Mouse (Mus musculus) kidney, adult 11 months (tissue): Measurements from ENCODE around the gene 6430550D23Rik.
"Not testable (repeated sequence)": the region's sequence is repeated elsewhere in the genome, so short reads cannot be mapped to it uniquely, and the experiment has no call there.

Experiments
- DNase-seq: peaks from one replicate; pipeline ENCODE4 v3.0.0; 2022

The 6430550D23Rik gene

GRCm38 (mm10) chr2:155949362-155949761 lies 58.4 kb downstream of the 6430550D23Rik start:
- no peak for DNase-seq

- DNase-seq, result no peak
Measured at GRCm38 (mm10) chr2:155947390-155948002, 60.3 kb downstream of the 6430550D23Rik start.

DNA sequence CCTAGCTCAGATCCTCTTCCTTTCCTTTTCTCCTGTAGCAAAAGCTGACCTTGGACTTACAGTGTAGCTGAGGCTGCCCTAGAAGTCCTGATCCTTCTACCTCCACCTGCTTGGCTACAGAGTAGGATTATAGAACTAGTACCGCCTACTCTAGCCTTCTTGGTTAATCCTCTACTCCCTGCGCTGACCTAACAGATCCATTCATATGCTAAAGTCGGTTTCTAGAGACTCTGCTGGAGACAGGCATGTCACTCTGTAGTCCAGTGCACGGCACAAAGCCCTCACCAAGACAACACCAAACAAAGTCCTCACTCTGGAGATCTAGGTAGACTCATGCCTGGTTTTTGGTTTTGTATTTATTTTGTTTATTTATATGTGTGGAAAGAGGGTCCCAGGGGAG lies 61.3 kb downstream of the 6430550D23Rik start:
- DNase-seq, result no peak

- DNase-seq, result no peak
Measured at GRCm38 (mm10) chr2:155946069-155946468, 61.7 kb downstream of the 6430550D23Rik start.

GRCm38 (mm10) chr2:155945580-155945979 lies 62.2 kb downstream of the 6430550D23Rik start:
- no peak for DNase-seq

DNA sequence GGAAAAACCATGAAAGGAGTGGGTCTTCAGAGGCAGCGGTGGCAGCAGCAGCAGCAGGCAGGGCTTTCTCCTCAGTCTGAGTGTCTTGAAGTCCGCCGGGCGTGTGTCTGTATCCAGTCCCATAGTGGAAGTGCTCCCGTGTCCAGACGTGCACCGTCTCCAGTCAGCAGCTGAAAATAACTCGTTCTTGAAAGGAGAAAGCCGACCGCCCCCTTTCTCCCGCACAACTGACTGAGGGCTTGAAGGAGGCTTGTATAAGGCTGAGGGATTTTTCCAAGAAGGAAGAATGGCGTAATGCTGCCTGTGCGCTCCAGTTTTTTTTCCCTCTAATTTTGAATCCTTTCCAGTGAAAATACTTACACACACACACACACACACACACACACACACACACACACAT lies 62.7 kb downstream of the 6430550D23Rik start, which contains the start of gene Gdf5:
Gdf5 (minus strand) TSS at position 244 of the 400 bp plus-strand sequence.
- no peak for DNase-seq

DNA sequence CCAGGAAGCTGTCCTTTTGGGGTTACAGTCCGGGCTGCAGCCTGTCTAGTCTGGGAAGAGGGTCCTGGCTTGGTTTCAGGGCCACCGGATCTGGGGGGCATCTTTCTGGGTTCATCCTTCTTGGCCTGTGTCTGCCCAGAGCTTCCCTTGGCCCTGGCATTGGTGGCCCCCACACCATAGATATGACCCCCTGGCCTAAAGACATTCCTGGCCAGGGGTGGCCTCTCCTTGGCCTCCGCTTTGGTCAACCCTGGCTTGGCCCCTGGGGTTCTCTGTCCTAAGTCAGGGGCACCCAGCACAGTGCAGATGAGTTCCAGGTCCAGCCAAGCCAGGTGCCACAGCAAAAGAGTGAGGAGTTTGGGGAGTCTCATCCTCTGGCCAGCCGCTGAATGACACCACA lies 63.1 kb downstream of the 6430550D23Rik start:
- no peak for DNase-seq

GRCm38 (mm10) chr2:155943463-155943862 lies 64.3 kb downstream of the 6430550D23Rik start:
- DNase-seq, result no peak

GRCm38 (mm10) chr2:155941697-155942442 lies 65.9 kb downstream of the 6430550D23Rik start:
- DNase-seq, result no peak

- DNase-seq, result no peak
Measured at GRCm38 (mm10) chr2:155940681-155941080, 67.1 kb downstream of the 6430550D23Rik start, which contains the start of gene Gm15557. Gene Gm15557 (plus strand): TSS chr2:155940728.

DNA sequence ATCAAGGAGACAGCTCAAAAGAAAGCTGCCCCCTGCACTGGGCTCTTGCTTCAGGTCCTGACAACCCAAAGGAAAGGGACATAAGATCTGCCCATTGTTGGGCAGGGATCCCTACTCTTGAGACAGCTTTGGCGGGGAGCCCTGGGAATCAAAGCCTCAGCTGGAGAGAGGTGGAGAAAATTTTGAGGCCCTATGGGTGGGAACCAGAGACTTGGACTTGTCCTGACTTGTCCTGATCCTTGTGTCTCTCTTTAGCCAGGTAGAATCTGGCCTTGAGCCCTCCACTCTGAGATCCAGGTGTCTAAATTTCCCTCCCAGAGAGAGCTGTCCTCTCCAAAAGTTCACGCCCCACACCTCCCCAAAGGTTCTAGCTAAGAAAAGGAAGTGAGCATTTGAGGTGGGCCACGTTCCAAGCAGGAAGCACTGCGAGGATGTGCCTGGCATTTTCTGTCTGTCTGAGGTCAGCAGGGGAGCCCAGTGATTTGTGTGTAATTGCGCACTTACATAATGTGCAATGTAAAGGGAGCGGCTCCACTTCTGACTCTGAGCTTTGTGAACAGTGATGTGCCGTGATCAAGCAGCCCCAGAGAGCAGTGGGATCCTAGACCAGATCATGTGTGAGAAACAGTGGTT lies 67.8 kb downstream of the 6430550D23Rik start:
- no peak for DNase-seq

DNA sequence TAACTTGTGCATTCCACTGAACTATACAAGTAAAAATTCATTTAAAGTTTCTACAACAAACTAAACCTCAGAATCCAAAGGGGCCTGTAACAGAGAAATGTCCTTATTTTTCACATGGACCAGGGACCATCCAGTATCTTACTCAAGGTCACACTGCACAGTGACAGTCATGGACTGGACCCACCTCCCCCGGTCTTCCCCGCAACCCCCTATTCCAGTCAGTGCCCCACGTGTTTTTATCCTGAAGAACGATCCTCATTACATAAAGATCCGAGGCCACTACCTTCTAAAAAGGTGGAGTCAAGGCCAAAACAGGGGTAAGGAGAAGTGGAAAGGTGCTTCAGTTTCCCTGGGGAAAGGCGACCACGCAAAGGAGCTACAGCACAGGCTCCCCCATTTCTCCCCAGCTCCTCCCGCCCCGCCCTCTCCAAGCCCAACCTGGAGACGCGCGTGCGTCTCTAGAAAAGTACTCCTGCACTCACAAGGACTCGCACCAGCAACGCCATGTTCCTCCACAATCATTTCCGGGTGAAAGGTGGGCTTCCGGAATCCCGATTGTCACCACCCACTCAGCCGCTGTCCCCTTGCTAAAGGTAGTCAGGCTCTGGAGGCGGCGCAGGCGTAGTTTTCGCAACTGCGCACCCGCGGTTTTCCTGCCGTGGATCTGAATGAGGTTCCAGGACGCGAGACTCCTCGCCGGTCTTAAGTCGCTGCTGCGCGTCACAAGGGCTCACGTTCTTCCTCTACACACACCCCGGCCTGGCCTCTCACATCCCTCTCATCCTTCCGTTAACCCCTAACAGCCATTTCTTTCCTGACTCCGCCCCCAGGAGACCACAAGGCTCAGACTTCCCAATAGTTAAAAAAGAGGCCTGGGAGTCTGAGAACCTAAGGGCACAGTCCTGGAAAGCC lies 78.0 kb downstream of the 6430550D23Rik start, which contains the start of gene Uqcc1:
Uqcc1 (minus strand) TSS at position 780 of the 912 bp plus-strand sequence.
- peak; percentile 96 for DNase-seq

DNA sequence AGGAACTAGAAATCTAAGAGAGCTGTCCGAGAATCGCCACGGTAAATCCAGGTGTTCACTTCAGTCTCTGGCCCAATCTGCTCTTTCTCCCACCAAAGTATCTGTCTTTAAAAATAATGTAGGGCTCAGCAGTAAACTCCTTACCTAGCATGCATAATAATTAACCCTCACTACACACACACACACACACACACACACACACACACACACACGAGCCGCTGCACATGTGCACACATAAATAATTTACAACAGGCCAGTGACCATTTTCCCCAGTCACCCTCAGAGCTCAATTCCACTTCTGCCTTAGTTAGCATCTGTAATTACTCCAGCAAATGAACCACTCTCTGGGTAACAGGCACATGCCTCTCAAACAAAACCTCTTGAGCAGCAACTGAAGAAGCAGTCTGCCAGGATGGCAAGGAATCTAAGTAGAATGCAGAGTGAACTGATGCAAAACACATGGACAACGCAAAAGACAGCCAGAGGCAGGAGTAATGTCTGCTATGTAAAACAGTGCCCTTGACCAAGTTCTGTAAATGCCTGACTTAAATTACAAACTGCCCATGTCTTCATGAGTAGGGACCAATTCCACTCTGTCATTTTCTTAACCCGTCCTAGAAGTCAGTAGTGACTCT lies 78.9 kb downstream of the 6430550D23Rik start:
- DNase-seq, result peak; percentile 23

GRCm38 (mm10) chr2:155925213-155925612 lies 82.6 kb downstream of the 6430550D23Rik start:
- DNase-seq, result not testable (repeated sequence)
